In genomic region chr6:31499836-31500235, GRCm38 (mm10) we compare ENCODE assay signal across 25 mouse cellular contexts.
"Had no signal": no experiment of that assay in that cellular context is flagged by ENCODE, and none has a peak within 500 bp of the region (broad histone marks: within the 10 kb centered on the region; RNA-seq: fewer than 3 reads in every experiment).

No protein-coding gene starts in this region.

- H3K9ac ChIP-seq: heart, embryonic 12.5 days; hindbrain, embryonic 12.5 days; hindbrain, embryonic 14.5 days; intestine, embryonic 15.5 days; limb, embryonic 12.5 days; liver, embryonic 13.5 days; liver, embryonic 15.5 days; liver, postnatal 0 days had no signal

- H3K4me1 ChIP-seq: heart, embryonic 12.5 days; hindbrain, embryonic 12.5 days; intestine, embryonic 15.5 days; limb, embryonic 10.5 days; limb, embryonic 12.5 days; liver, embryonic 13.5 days; liver, embryonic 15.5 days had no signal

- H3K9me3 ChIP-seq: heart, embryonic 12.5 days; hindbrain, embryonic 10.5 days; hindbrain, embryonic 12.5 days; intestine, embryonic 15.5 days; limb, embryonic 10.5 days; limb, embryonic 12.5 days; liver, embryonic 13.5 days; liver, embryonic 15.5 days had no signal

- H3K27me3 ChIP-seq: heart, embryonic 12.5 days; hindbrain, embryonic 12.5 days; intestine, embryonic 15.5 days; limb, embryonic 12.5 days; liver, embryonic 13.5 days; liver, embryonic 15.5 days had no signal

- H3K4me2 ChIP-seq: heart, embryonic 12.5 days; hindbrain, embryonic 12.5 days; hindbrain, embryonic 14.5 days; intestine, embryonic 15.5 days; limb, embryonic 12.5 days; liver, embryonic 13.5 days; liver, embryonic 15.5 days had no signal

- DNase-seq: gastrocnemius, adult 2 months; gastrocnemius, postnatal 10 days; gastrocnemius, postnatal 25 days; heart, adult 2 months; heart, postnatal 10 days; heart, postnatal 4 days; kidney, postnatal 4 days; liver; liver, embryonic 13.5 days; liver, postnatal 0 days had no signal

- ATAC-seq: forebrain, embryonic 16.5 days; hindbrain, embryonic 16.5 days; inflammation-experienced regulatory T-cells, adult 6 months; intestine, embryonic 15.5 days; intestine, postnatal 0 days; liver, postnatal 0 days had no signal

- H3K4me3 ChIP-seq: gastrocnemius, adult 2 months; heart, adult 2 months; heart, embryonic 12.5 days; hindbrain, embryonic 10.5 days; hindbrain, embryonic 12.5 days; intestine, embryonic 15.5 days; layer of hippocampus, adult 2 months; left cerebral cortex, adult 2 months; limb, embryonic 10.5 days; limb, embryonic 12.5 days; liver, embryonic 13.5 days; liver, embryonic 15.5 days had no signal

- H3K27ac ChIP-seq: gastrocnemius, adult 2 months; heart, adult 2 months; hindbrain, embryonic 10.5 days; hindbrain, embryonic 12.5 days; hindbrain, embryonic 14.5 days; intestine, embryonic 15.5 days; kidney, postnatal 0 days; layer of hippocampus, adult 2 months; left cerebral cortex, adult 2 months; limb, embryonic 10.5 days; limb, embryonic 12.5 days; liver, embryonic 13.5 days; liver, embryonic 15.5 days had no signal
